Mouse (Mus musculus) testis, adult 2 months (tissue): Measurements from ENCODE around the gene Abca1.

Experiments
- CTCF ChIP-seq: fragments of 200-500 bp; IDR thresholded peaks from 2 replicates; pipeline ENCODE4 v1.5.1; 2012; ENCODE audit warnings: low read depth, mild to moderate bottlenecking, inconsistent platforms, low read length, moderate library complexity; ENCODE audit not compliant: control insufficient read depth, insufficient read depth, insufficient replicate concordance
- POLR2A ChIP-seq: fragments of 200-500 bp; IDR thresholded peaks from 2 replicates; pipeline ENCODE4 v1.6.1; 2012; ENCODE audit warnings: low read depth, mild to moderate bottlenecking, inconsistent platforms, low read length, moderate library complexity; ENCODE audit not compliant: control insufficient read depth

DNA sequence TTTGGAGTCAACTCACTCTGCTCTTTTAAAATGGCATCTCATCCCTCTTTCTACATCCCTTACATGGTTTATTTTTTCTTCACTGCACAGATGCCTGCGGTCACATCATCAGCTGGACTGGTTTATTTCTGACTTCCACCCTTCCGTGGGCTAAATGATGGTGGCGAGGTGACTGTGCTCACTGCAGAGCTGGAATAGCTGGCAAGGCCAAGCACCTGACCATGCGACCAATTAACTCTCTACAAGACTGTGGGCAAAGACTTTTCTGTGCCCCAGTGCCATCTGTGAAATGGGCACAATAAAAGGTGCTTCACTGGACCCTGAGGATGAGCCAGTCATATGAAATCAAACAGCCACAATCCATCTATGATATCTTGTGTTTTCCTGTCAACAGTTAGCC lies 66.1 kb downstream of the Abca1 start:
- TF ChIP-seq CTCF (no peak), POLR2A (no peak)
